Mouse (Mus musculus) liver, embryonic 16.5 days (tissue): ENCODE data around the gene Sepsecs. TPM values are rescaled to one million over a fixed set of nuclear protein-coding genes. Genes with fewer than 3 reads are reported as not detected.

ENCODE experiments used
- ATAC-seq: fragments of 200-750 bp; cut with Nextera tagmentation; 2 replicates; pipeline ENCODE4 v1.8.0; 2017; ENCODE audit warnings: low read depth, mild to moderate bottlenecking, moderate number of reproducible peaks, moderate library complexity
- H3K27ac ChIP-seq: fragments of 300-500 bp; sonication (generic); 2 replicates; pipeline ENCODE4 v1.5.1; 2014; ENCODE audit warnings: mild to moderate bottlenecking, low read length
- H3K27me3 ChIP-seq: fragments of 300-500 bp; sonication (generic); 2 replicates; pipeline ENCODE4 v1.6.1; 2014; ENCODE audit warnings: low read depth, low read length, mixed read lengths; ENCODE audit not compliant: control insufficient read depth, insufficient read depth
- H3K36me3 ChIP-seq: fragments of 300-500 bp; sonication (generic); 2 replicates; pipeline ENCODE4 v1.6.1; 2014; ENCODE audit warnings: mild to moderate bottlenecking; ENCODE audit not compliant: control insufficient read depth, insufficient read depth
- H3K4me1 ChIP-seq: fragments of 300-500 bp; sonication (generic); 2 replicates; pipeline ENCODE4 v1.6.1; 2014; ENCODE audit warnings: low read depth, low read length, mixed read lengths; ENCODE audit not compliant: control insufficient read depth
- H3K4me2 ChIP-seq: fragments of 300-500 bp; sonication (generic); 2 replicates; pipeline ENCODE4 v1.6.1; 2014; ENCODE audit warnings: low read depth, low read length, mixed read lengths
- H3K4me3 ChIP-seq: fragments of 300-500 bp; sonication (generic); 2 replicates; pipeline ENCODE4 v1.5.1; 2014; ENCODE audit warnings: low read depth, mild to moderate bottlenecking, low read length
- H3K9ac ChIP-seq: fragments of 300-500 bp; sonication (generic); 2 replicates; pipeline ENCODE4 v1.6.1; 2014; ENCODE audit warnings: low read depth, low read length
- H3K9me3 ChIP-seq: fragments of 300-500 bp; sonication (generic); replicated peaks from 2 replicates; pipeline ENCODE4 v1.6.1; 2016; ENCODE audit warnings: low read length; ENCODE audit not compliant: control insufficient read depth
- WGBS: fragments of 180-500 bp; shearing (Covaris S2); extraction: QIAGEN DNeasy Blood & Tissue Kit; methylation state at CpG from one replicate; pipeline ENCODE4 v1.1.7; 2014; ENCODE audit not compliant: insufficient replicate concordance; 5-methylcytosine and 5-hydroxymethylcytosine counted together
- polyA plus RNA-seq: library from polyadenylated mRNA; unstranded; fragments of >200 nt; fragmentation: Nextera tagmentation; extraction: Ambion mirVana; gene quantifications from 2 replicates; pipeline ENCODE4 v1.2.1, GENCODE M21; 2015

The Sepsecs gene
- polyA plus RNA-seq, 1 experiment from 2014 or later: 9.2 TPM

- no peaks in the 10 kb centered on the region for H3K36me3 ChIP-seq
- H3K27ac ChIP-seq: no peak overlapping the region
- no peaks in the 10 kb centered on the region for H3K27me3 ChIP-seq
- no peak overlapping the region for H3K4me3 ChIP-seq
- no peaks in the 10 kb centered on the region for H3K9me3 ChIP-seq
- no peak for ATAC-seq
- no peaks in the 10 kb centered on the region for H3K4me1 ChIP-seq
- no peak overlapping the region for H3K9ac ChIP-seq
- no peak overlapping the region for H3K4me2 ChIP-seq
- 61% methylated on average over 4 of the region's 4 CpGs for WGBS
Observed at GRCm38 (mm10) chr5:52680191-52680590, 10.7 kb upstream of the Sepsecs start.

- Histone ChIP-seq H3K4me1 (no peaks in the 10 kb centered on the region), H3K4me2 (no peak overlapping the region), H3K27ac (no peak overlapping the region), H3K27me3 (no peaks in the 10 kb centered on the region), H3K4me3 (no peak overlapping the region), H3K36me3 (no peaks in the 10 kb centered on the region), H3K9ac (no peak overlapping the region), H3K9me3 (no peaks in the 10 kb centered on the region)
- WGBS: 57% methylated on average over 5 of the region's 5 CpGs
- ATAC-seq: peak; percentile 44
Observed at GRCm38 (mm10) chr5:52678498-52679070, 9.1 kb upstream of the Sepsecs start.

DNA sequence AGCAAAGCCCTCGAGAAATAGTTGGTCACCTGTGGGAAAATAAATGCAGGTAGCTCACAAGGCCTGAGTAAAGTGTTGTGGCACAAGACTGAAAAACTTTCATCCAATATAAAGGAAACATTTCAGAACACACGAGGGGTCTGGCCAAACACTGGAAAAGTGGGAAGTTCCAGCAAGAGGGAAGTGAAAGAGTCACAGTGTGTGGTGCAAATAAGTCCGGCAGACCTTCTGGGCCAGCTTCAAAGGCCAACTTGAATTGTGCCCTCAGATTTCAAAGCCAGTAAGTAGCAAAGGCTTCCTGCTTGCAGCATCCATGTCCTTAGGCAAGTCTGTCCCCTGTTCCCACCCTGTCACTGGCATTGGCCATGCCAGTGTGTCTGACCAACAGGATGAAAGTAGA lies 7.6 kb upstream of the Sepsecs start:
- Histone ChIP-seq H3K9ac (no peak overlapping the region), H3K27me3 (no peaks in the 10 kb centered on the region; the same call in 1 of the 2 replicates), H3K4me2 (no peak overlapping the region), H3K36me3 (no peaks in the 10 kb centered on the region), H3K9me3 (no peaks in the 10 kb centered on the region), H3K27ac (no peak overlapping the region), H3K4me1 (no peaks in the 10 kb centered on the region), H3K4me3 (no peak overlapping the region)
- 35% methylated on average over 3 of the region's 3 CpGs for whole genome bisulfite sequencing
- no peak for ATAC-seq

GRCm38 (mm10) chr5:52674384-52675069 lies 5.0 kb upstream of the Sepsecs start:
- no peak for ATAC-seq
- Histone ChIP-seq H3K4me1 (peaks cover 3% of the 10 kb centered on the region), H3K27me3 (no peaks in the 10 kb centered on the region; the same call in 1 of the 2 replicates), H3K4me2 (no peak overlapping the region), H3K36me3 (no peaks in the 10 kb centered on the region), H3K9me3 (no peaks in the 10 kb centered on the region), H3K4me3 (no peak overlapping the region), H3K9ac (no peak overlapping the region), H3K27ac (no peak overlapping the region)
- 62% methylated on average over 4 of the region's 4 CpGs for WGBS

- no peak overlapping the region for H3K27ac ChIP-seq
- H3K36me3 ChIP-seq: no peaks in the 10 kb centered on the region
- ATAC-seq: no peak
- H3K9ac ChIP-seq: no peak overlapping the region
- H3K4me1 ChIP-seq: peaks cover 5% of the 10 kb centered on the region
- 48% methylated on average over 9 of the region's 9 CpGs for WGBS
- H3K27me3 ChIP-seq: no peaks in the 10 kb centered on the region; the same call in 1 of the 2 replicates
- H3K4me3 ChIP-seq: no peak overlapping the region
- H3K9me3 ChIP-seq: no peaks in the 10 kb centered on the region
- H3K4me2 ChIP-seq: no peak overlapping the region
Observed at GRCm38 (mm10) chr5:52673341-52673740, 3.8 kb upstream of the Sepsecs start.

DNA sequence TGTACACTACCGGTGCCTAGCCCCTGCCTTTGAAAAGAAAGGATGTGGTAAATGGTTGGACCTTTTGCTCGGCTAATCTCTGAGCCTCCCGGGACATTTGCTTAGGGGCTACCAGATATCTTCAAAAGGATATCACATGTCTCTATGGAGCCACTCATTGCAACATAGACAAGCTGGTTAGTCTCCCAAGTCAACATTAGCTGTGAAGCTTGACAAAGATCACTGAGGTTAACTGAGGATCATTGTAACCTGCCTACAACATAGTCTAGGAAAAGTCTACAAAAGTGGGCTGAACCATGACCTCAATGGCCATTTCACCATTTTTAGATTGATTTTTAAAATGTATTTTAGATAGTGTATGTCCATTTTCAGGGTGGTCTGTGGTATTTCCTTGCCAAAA lies 1.2 kb upstream of the Sepsecs start:
- H3K4me2 ChIP-seq: no peak overlapping the region
- peaks cover 12% of the 10 kb centered on the region for H3K4me1 ChIP-seq
- no peak overlapping the region for H3K4me3 ChIP-seq
- peak; percentile 42 for ATAC-seq
- WGBS: 55% methylated on average over 3 of the region's 3 CpGs
- H3K27me3 ChIP-seq: no peaks in the 10 kb centered on the region; the same call in 1 of the 2 replicates
- no peaks in the 10 kb centered on the region for H3K9me3 ChIP-seq
- no peak overlapping the region for H3K9ac ChIP-seq
- peak overlapping the region; percentile 45 for H3K27ac ChIP-seq
- H3K36me3 ChIP-seq: no peaks in the 10 kb centered on the region

DNA sequence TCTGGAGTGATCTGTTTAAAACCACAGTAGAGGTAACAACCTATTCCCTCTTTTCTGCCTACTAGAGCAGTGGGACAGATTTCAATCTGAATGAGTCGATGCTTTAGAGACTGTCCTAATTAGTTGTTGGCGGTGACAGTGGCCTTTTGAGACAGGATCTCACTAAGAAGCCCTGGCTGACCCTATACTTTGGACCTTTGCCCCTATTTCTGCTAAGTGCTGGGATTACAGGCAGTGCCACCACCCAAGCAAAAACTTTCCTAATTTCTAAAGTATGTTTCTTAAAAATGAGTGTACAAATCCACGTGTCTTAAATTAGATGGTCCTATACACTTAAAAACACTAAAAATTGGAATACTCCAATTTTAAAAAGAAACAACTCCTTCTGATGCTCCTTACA lies 2.7 kb downstream of the Sepsecs start:
- H3K4me3 ChIP-seq: no peak overlapping the region
- no peak overlapping the region for H3K9ac ChIP-seq
- H3K4me2 ChIP-seq: no peak overlapping the region
- ATAC-seq: no peak
- no peaks in the 10 kb centered on the region for H3K27me3 ChIP-seq
- WGBS: 72% methylated on average over 3 of the region's 3 CpGs
- H3K27ac ChIP-seq: no peak overlapping the region
- H3K4me1 ChIP-seq: peaks cover 12% of the 10 kb centered on the region
- H3K36me3 ChIP-seq: peaks cover 4% of the 10 kb centered on the region
- no peaks in the 10 kb centered on the region for H3K9me3 ChIP-seq

DNA sequence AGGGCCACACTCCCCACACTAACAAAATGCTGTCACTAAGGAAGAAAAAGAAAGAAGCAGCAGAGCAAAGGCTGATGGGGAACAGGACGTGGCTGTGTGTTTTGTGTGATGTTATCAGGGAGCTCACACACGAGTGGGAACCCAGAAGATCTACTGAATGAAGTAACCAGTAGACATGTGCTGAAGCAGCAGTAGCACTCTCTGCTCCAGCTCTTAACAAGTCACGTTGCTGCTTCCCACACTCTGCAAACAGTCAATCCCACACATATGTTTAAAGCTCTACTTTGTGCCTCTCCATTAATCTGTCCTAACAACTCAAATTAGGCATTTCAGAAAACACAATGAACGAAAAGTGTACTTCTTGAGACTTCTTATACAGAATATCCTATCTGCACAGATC lies 11.6 kb downstream of the Sepsecs start:
- Histone ChIP-seq H3K4me2 (no peak overlapping the region), H3K9ac (no peak overlapping the region), H3K9me3 (no peaks in the 10 kb centered on the region), H3K27me3 (no peaks in the 10 kb centered on the region), H3K27ac (no peak overlapping the region), H3K4me1 (no peaks in the 10 kb centered on the region), H3K4me3 (no peak overlapping the region), H3K36me3 (peaks cover 17% of the 10 kb centered on the region)
- 51% methylated on average over 4 of the region's 4 CpGs for WGBS
- no peak for ATAC-seq

DNA sequence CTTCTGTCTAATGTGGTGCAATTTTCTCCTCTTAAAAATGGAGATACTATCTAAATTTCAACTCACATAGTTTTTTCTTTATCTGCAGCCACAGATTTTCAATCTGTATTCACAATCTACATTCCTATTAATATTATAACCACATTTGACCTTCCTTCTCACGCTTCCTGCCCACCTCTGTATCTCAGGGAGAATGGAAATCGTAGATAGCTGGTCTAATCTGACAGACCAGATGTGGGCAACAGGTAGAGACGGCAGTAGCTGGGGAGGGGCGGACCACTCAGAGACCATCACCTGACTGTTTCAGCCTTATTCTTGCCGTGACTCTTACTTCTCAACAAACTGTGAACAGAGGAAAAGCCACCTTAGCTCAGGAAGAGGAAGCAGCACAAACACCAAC lies 12.2 kb downstream of the Sepsecs start:
- Histone ChIP-seq H3K4me1 (no peaks in the 10 kb centered on the region), H3K4me2 (no peak overlapping the region), H3K36me3 (peaks cover 21% of the 10 kb centered on the region), H3K27me3 (no peaks in the 10 kb centered on the region), H3K9ac (no peak overlapping the region), H3K4me3 (no peak overlapping the region), H3K27ac (no peak overlapping the region), H3K9me3 (no peaks in the 10 kb centered on the region)
- ATAC-seq: no peak
- 63% methylated on average over 5 of the region's 5 CpGs for WGBS
